Mouse (Mus musculus): ENCODE measurements around the gene Cerk.
"Not testable (repeated sequence)": the region's sequence is repeated elsewhere in the genome, so short reads cannot be mapped to it uniquely, and the experiment has no call there.

The Cerk gene

GRCm38 (mm10) chr15:86116421-86116820 is 69.5 kb downstream of the Cerk start:
- no peak for DNase-seq (ENCODE audit: low spot score in 2 of 2)

- DNase-seq (ENCODE audit: low spot score in 2 of 2) = no peak
These were observed 72.6 kb downstream of the Cerk start for GRCm38 (mm10) chr15:86113342-86113710.

DNA sequence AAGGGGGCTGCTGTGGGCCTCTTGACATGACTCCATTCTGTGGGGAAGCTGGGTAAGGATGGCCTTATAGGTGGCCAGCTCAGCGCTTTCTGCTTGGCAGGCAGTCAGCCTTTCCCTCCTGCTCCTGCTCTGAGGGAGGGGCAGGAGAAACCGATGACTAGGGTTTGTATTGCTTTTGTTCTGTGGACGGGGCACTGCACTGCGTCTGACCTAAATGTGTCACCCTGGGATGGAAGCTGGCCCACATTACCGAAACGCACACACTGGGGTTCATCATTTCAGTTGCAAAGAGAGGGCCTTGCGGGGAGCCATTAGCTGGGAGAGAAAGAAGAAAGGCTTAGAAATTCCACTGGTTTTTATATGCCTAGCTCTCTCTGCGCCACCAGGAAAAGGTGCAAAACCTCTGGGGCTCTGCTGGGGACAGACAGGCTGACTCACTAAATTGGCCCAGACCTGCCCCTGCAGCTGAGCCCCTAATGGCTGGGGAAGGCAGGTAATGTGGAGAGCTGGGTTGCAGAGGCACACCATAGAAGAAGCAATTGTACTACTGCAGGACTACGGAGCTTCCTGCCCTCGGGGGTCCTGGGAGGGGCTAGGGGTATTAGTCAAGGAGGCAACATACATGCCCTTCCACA is 73.1 kb downstream of the Cerk start:
- no peak for DNase-seq (ENCODE audit: low spot score in 2 of 2)

- DNase-seq (ENCODE audit: low spot score in 2 of 2) = no peak
These were observed 75.4 kb downstream of the Cerk start for GRCm38 (mm10) chr15:86110361-86111103.

DNA sequence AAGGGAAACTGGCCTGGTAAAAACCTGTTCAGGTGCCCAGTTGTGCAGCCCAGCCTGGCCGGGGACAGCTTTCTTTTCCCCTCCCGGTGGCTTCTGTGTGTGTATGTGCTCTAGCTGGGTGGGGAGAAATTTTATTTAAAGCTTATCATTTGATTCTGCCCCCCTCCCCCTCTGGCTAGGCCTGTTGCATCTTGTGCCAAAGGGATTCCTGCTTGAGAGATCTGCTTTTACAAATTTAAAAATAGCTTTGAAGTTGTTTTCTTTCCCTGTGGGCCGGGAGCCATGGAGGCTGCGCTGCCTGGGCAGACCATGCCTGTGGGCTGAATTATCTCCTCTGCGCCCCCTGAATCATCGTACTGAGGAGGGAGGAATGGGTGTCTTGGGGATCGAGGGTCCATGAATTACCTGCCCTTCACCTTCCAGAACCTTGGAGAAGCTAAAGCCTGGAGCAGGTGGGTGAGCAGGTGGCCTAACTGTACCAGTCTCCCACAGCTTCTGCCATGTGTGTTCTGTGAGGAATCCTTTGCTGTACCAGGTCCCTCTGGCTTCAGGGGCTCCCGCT is 76.2 kb downstream of the Cerk start:
- DNase-seq (ENCODE audit: low spot score in 2 of 2) = no peak

- DNase-seq (ENCODE audit: low spot score in 2 of 2) = no peak
These were observed 76.7 kb downstream of the Cerk start for GRCm38 (mm10) chr15:86109245-86109644.

- no peak for DNase-seq (ENCODE audit: low spot score in 2 of 2)
These were observed 78.0 kb downstream of the Cerk start for GRCm38 (mm10) chr15:86107831-86108471.

- no peak for DNase-seq (ENCODE audit: low spot score in 2 of 2)
These were observed 80.2 kb downstream of the Cerk start for GRCm38 (mm10) chr15:86105751-86106150.

DNA sequence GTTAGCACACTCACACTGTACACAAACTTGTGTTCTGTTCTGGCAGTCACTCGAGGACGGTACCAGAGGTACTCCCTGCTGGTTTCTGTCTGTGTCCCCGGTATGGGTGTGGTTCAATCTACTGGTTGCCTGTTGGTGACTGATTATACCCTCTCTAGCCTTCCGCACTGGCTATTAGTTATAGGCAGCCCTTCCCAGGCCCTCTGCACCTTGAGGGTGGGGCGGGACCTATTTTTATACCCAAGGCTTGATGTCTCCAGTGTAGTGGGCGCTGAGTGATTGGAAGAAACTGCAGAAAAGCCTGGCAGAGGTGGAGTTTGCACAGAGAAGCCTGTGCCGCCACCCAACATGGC is 80.6 kb downstream of the Cerk start:
- DNase-seq (ENCODE audit: low spot score in 2 of 2) = no peak

- DNase-seq (ENCODE audit: low spot score in 2 of 2) = no peak
These were observed 81.3 kb downstream of the Cerk start for GRCm38 (mm10) chr15:86104401-86105344.

- DNase-seq (ENCODE audit: low spot score in 2 of 2) = no peak
These were observed 83.6 kb downstream of the Cerk start for GRCm38 (mm10) chr15:86102308-86102707.

DNA sequence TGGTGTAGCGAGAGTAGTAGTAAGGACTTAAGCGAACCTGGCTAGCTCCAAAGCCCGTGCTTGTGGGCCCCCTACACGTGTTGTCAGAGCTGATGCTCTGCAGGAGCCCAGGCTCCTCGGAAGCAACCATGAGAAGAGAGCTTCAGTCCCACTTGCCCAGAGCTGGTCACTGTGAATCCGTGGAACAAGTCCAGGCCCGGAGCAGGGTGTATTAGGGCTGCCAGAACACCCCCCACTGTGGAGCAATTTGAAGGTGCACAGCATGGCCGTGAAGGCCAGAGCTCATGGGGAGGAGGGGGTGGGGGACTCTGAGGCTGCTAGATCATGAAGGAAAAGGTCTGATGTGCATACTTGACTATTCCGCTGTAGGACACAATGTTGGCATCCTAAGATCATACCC is 84.4 kb downstream of the Cerk start:
- no peak for DNase-seq (ENCODE audit: low spot score in 2 of 2)

DNA sequence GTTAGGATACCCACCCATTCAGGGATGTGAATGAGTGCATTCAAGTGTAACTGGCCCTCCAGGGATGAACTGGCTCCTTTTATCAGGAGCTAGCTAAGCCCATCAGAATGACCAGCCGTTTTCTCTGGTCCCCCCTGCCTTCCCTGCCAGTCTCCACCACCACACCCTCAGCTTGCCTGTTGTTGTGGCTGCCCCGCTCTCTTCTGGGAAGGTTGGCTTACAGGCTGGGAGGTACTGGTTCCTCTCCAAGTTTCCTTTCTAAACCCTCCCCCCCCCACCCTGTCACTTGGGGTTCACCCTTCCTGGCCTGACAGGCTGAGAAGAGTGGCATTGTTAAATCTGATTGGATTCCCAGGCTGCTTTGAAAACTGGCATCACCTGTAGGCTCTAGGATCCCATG is 88.1 kb downstream of the Cerk start:
- DNase-seq (ENCODE audit: low spot score in 2 of 2) = no peak

GRCm38 (mm10) chr15:86096604-86097020 is 89.3 kb downstream of the Cerk start:
- DNase-seq (ENCODE audit: low spot score in 2 of 2) = not testable (repeated sequence)

- DNase-seq (ENCODE audit: low spot score in 2 of 2) = no peak
These were observed 90.0 kb downstream of the Cerk start for GRCm38 (mm10) chr15:86095722-86096603.

GRCm38 (mm10) chr15:86094324-86095121 is 91.4 kb downstream of the Cerk start:
- DNase-seq (ENCODE audit: low spot score in 2 of 2) = no peak

DNA sequence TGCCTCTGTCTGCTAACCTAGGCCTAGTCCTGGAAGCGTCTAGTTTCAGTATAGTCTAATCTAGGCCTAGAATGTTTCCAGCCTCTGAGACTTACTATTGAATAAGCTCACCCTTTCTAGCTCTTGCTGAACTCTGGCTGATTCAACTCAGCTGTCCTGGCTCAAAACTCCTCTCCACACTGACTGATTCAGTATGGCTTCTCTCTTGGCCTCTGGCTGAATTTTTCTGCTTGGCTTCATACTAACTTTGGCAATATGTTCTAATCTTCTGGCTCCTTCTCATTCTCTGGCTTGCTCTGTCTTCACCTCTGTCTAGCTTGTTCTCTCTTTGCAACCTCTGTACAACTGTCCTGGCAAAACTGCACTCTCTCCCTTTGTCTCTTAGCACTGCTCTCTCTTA is 92.7 kb downstream of the Cerk start:
- no peak for DNase-seq (ENCODE audit: low spot score in 2 of 2)

- DNase-seq (ENCODE audit: low spot score in 2 of 2) = no peak
These were observed 93.8 kb downstream of the Cerk start for GRCm38 (mm10) chr15:86091998-86092670.
